Mouse (Mus musculus) lung, embryonic 14.5 days (tissue): ENCODE results near the gene 2610528A11Rik. TPM values are rescaled to one million over a fixed set of nuclear protein-coding genes. Genes with fewer than 3 reads are reported as not detected.

Experiments
- ATAC-seq: fragments of 200-750 bp; cut with Nextera tagmentation; 2 replicates; pipeline ENCODE4 v1.8.0; 2017; ENCODE audit warnings: mild to moderate bottlenecking, moderate TSS enrichment, moderate library complexity; ENCODE audit not compliant: insufficient read depth
- DNase-seq: peaks from one replicate; pipeline ENCODE4 v3.0.0-alpha.2; 2015
- H3K27ac ChIP-seq: fragments of 300-500 bp; sonication (generic); 2 replicates; pipeline ENCODE4 v1.5.1; 2014; ENCODE audit warnings: low read depth, mild to moderate bottlenecking, moderate library complexity
- H3K27me3 ChIP-seq: fragments of 300-500 bp; sonication (generic); 2 replicates; pipeline ENCODE4 v1.6.1; 2014; ENCODE audit warnings: low read length, control low read depth; ENCODE audit not compliant: insufficient read depth
- H3K36me3 ChIP-seq: fragments of 300-500 bp; sonication (generic); 2 replicates; pipeline ENCODE4 v1.6.1; 2014; ENCODE audit warnings: control low read depth; ENCODE audit not compliant: insufficient read depth
- H3K4me1 ChIP-seq: fragments of 300-500 bp; sonication (generic); 2 replicates; pipeline ENCODE4 v1.6.1; 2014; ENCODE audit warnings: antibody characterized with exemption, control low read depth; ENCODE audit not compliant: insufficient read depth
- H3K4me2 ChIP-seq: fragments of 300-500 bp; sonication (generic); 2 replicates; pipeline ENCODE4 v1.6.1; 2014; ENCODE audit warnings: mild to moderate bottlenecking
- H3K4me3 ChIP-seq: fragments of 300-500 bp; sonication (generic); 2 replicates; pipeline ENCODE4 v1.5.1; 2014; ENCODE audit warnings: low read depth, low read length
- H3K9ac ChIP-seq: fragments of 300-500 bp; sonication (generic); 2 replicates; pipeline ENCODE4 v1.6.1; 2014
- H3K9me3 ChIP-seq: fragments of 300-500 bp; sonication (generic); 2 replicates; pipeline ENCODE4 v1.6.1; 2016; ENCODE audit warnings: low read depth, low read length, control low read depth
- CTCF ChIP-seq: IDR thresholded peaks from 2 replicates; pipeline ENCODE4 v1.5.1; 2016; ENCODE audit warnings: antibody characterized with exemption, low read depth
- WGBS: fragments of 180-500 bp; shearing (Covaris S2); extraction: QIAGEN DNeasy Blood & Tissue Kit; methylation state at CpG from one replicate; pipeline ENCODE4 v1.1.7; 2014; 5-methylcytosine and 5-hydroxymethylcytosine counted together
- polyA plus RNA-seq: library from polyadenylated mRNA; unstranded; fragments of >200 nt; fragmentation: Nextera tagmentation; extraction: Ambion mirVana; gene quantifications from 2 replicates; pipeline ENCODE4 v1.2.1, GENCODE M21; 2014

2610528A11Rik gene
- polyA plus RNA-seq, 1 experiment from 2014 or later = 0.37 TPM

DNA sequence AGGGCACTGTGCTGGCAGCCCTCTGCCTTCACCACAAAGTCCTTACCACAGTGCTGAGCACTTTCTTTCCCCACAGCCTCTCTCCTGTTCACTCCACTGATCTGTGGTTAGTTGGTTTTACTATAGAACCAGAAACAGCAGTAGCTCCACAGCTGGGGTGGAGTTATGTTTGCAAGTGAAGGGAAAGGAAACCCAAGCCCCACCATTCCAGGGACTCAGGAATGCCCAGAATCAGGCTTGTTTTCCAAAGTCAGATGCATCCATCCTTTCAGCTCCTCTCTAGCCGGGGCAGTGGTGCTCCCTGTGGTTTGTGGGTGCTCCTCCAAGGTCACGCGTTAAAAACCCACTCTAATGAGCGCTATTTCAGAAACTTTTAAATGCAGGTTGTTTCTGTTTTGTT is 18.3 kb downstream of the 2610528A11Rik start:
- no peak overlapping the region for H3K9ac ChIP-seq

DNA sequence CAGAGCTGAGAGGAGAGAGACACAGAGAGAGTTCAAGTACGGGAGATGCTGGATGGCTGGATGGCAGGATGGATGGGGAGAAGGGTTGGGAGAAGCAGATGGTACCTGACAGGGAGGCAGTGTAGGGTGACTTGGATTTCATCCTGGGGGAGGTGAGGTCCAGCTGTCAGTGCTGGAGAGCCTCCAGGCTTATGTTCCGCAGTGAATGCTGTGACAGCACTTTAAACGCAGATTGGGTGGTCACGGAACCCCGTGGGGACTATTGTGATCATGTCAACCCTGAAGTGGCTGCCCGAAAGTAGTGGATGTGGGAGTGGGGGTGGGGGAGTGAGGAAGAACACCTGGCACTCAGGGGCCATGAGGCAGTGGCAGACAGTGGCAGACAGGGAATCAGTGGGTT is 19.4 kb downstream of the 2610528A11Rik start:
- no peaks in the 10 kb centered on the region for H3K9me3 ChIP-seq
- ATAC-seq (no peak), DNase-seq (no peak)
- no peaks in the 10 kb centered on the region for H3K4me1 ChIP-seq
- WGBS = 52% methylated on average over 6 of the region's 6 CpGs
- no peak for TF ChIP-seq CTCF
- no peak overlapping the region for H3K4me2 ChIP-seq
- no peak overlapping the region for H3K4me3 ChIP-seq
- no peak overlapping the region for H3K9ac ChIP-seq
- H3K27me3 ChIP-seq = peaks cover 25% of the 10 kb centered on the region
- no peak overlapping the region for H3K27ac ChIP-seq
- no peaks in the 10 kb centered on the region for H3K36me3 ChIP-seq

More for the DNA sequence above, 18.3 kb downstream of the 2610528A11Rik start:
- no peak for TF ChIP-seq CTCF
- H3K36me3 ChIP-seq = no peaks in the 10 kb centered on the region
- H3K4me2 ChIP-seq = no peak overlapping the region
- ATAC-seq = no peak
- 79% methylated on average over 4 of the region's 4 CpGs for WGBS
- H3K4me1 ChIP-seq = no peaks in the 10 kb centered on the region
- H3K27me3 ChIP-seq = peaks cover 28% of the 10 kb centered on the region
- no peak overlapping the region for H3K4me3 ChIP-seq
- H3K9me3 ChIP-seq = no peaks in the 10 kb centered on the region
- no peak overlapping the region for H3K27ac ChIP-seq
- no peak for DNase-seq

DNA sequence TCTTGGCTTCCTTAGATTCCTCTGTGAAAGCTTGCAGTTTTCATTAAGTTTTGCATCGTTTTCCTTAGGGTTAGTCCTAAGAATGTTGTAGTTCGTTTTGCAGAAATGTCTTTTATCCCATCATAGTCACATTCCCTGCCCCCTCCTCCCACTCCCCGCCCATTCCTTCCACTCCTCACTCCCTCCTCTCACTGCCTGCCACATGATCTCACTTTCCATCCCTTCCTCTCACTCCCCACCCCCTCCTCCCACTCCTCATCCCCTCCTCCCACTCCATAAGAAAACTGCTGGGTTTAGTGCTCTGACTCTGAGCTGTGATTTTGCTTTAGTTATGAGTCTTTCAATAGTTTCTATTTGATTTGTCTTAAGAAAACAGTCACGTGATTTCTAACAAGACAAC is 30.1 kb downstream of the 2610528A11Rik start:
- Histone ChIP-seq H3K4me3 (no peak overlapping the region), H3K4me2 (no peak overlapping the region), H3K27ac (no peak overlapping the region), H3K36me3 (no peaks in the 10 kb centered on the region), H3K9ac (no peak overlapping the region), H3K27me3 (no peaks in the 10 kb centered on the region), H3K4me1 (no peaks in the 10 kb centered on the region), H3K9me3 (no peaks in the 10 kb centered on the region)
- 19% methylated on average over 4 of the region's 4 CpGs for WGBS
- TF ChIP-seq CTCF = no peak
- DNase-seq = no peak
- ATAC-seq = no peak

DNA sequence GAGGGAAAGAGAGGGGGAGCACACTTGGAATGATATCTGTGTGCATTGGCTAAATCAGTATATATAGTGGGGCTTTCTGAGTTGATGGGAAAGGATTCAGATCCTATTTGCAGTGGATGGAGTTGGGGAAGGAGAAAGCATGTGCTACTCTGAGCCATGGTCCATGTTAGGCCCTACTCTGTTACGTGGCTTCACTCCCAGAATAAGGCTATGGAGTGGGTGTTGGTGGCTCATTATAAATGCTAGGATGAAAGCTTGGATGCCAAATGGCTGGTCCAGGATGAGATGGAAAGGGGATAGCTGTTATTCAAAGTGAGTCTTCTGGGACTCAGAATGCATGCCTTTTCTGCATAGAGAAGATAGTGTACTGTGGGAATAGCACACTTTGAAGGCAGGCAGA is 33.1 kb downstream of the 2610528A11Rik start:
- H3K27me3 ChIP-seq = no peaks in the 10 kb centered on the region
- no peaks in the 10 kb centered on the region for H3K4me1 ChIP-seq
- H3K9me3 ChIP-seq = no peaks in the 10 kb centered on the region
- H3K36me3 ChIP-seq = no peaks in the 10 kb centered on the region
- no peak for TF ChIP-seq CTCF
- ATAC-seq (no peak), DNase-seq (no peak)
- WGBS = 86% methylated on average over 1 of the region's 1 CpGs
- no peak overlapping the region for H3K27ac ChIP-seq
- H3K9ac ChIP-seq = no peak overlapping the region
- H3K4me3 ChIP-seq = no peak overlapping the region
- H3K4me2 ChIP-seq = no peak overlapping the region

DNA sequence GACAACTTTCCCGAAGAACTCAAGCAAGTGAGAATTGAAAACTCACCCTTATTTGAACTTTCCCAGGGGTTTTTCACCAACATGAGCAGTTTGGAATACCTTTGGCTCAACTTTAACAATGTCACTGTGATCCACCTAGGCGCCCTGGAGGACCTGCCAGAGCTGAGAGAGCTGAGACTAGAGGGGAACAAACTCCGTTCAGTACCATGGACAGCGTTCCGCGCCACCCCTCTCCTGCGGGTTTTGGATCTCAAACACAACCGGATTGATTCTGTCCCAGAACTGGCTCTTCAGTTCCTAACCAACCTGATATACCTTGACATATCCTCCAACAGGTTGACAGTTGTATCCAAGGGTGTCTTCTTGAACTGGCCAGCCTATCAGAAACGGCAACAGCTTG is 45.3 kb downstream of the 2610528A11Rik start:
- ATAC-seq (no peak), DNase-seq (peak; percentile 89)
- WGBS = 15% methylated on average over 9 of the region's 9 CpGs
- Histone ChIP-seq H3K27ac (no peak overlapping the region), H3K9ac (no peak overlapping the region), H3K4me2 (no peak overlapping the region), H3K27me3 (no peaks in the 10 kb centered on the region), H3K36me3 (no peaks in the 10 kb centered on the region), H3K4me1 (no peaks in the 10 kb centered on the region), H3K4me3 (no peak overlapping the region), H3K9me3 (no peaks in the 10 kb centered on the region)
- no peak for TF ChIP-seq CTCF

DNA sequence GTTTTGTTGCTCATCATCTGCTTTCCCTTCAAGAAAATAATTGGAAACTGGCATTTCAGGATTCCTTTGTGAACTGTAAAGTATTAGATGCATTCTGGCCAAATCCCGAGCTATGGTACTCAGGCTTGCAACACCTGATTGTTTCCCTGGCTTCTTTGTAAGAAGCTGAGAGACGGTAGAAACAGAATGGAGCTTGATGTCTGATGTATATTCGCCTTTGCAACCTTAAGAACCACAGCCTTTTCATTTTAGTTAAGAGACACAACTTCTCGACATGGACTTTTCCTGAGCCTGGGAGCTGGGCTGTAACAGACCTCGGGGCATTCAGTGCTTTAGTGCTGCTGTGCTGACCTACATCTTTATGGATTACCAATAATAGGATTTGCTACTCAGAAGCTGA is 46.2 kb downstream of the 2610528A11Rik start, which contains the start of gene Lrit2:
Lrit2 (plus strand) TSS at position 301 of the 400 bp plus-strand sequence.
- DNase-seq = no peak
- no peaks in the 10 kb centered on the region for H3K36me3 ChIP-seq
- no peaks in the 10 kb centered on the region for H3K9me3 ChIP-seq
- H3K9ac ChIP-seq = no peak within 1 kb of the TSS
- ATAC-seq = no peak
- no peak within 1 kb of the TSS for H3K27ac ChIP-seq
- 73% methylated on average over 5 of the region's 5 CpGs for WGBS
- H3K4me1 ChIP-seq = no peaks in the 10 kb centered on the region
- H3K4me2 ChIP-seq = no peak within 1 kb of the TSS
- TF ChIP-seq CTCF = no peak
- H3K4me3 ChIP-seq = no peak within 1 kb of the TSS
- H3K27me3 ChIP-seq = no peaks in the 10 kb centered on the region

DNA sequence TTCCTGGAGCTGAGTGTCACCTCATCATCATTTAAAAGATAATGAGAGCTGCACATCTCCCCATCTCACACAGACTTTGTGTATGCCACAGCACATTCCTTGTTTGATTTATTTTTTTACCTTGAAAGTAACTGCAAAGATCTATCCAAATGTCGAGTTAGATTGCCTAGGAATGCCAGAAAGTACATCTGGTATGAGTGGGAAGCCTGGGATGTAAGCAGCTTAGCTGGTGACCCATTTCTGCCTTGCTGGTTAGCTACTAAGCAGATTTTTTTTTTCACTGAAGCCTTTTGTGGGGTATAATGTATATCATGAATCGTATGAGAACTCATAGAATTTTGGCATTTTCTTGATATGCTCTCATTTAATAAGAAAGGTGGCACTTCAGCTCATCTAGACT is 47.2 kb downstream of the 2610528A11Rik start:
- H3K4me1 ChIP-seq = no peaks in the 10 kb centered on the region
- 52% methylated on average over 2 of the region's 2 CpGs for WGBS
- H3K4me2 ChIP-seq = no peak overlapping the region
- no peak overlapping the region for H3K9ac ChIP-seq
- H3K36me3 ChIP-seq = no peaks in the 10 kb centered on the region
- no peak for ATAC-seq
- no peak overlapping the region for H3K27ac ChIP-seq
- H3K4me3 ChIP-seq = no peak overlapping the region
- no peak for TF ChIP-seq CTCF
- H3K9me3 ChIP-seq = no peaks in the 10 kb centered on the region
- DNase-seq = no peak
- no peaks in the 10 kb centered on the region for H3K27me3 ChIP-seq

DNA sequence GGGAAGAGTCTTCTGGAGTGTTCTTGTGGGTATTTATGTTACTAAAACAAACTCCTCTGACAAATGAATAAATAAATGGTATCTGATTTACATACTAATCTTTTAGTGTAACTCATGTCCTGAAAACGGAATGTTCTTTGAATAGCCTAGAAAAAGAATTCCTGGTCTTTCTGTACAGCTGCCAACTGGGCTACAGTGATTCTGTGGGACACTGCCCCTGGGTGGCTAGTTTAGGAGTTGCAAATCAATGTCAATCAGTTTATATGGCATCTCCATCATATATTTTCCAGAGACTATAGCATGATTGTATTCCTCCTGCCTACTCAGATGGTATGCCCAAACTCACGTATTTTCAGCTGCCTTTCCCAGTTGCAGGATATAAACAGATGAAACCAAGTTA is 49.0 kb downstream of the 2610528A11Rik start:
- ATAC-seq (no peak), DNase-seq (no peak)
- no peak for TF ChIP-seq CTCF
- no peak overlapping the region for H3K27ac ChIP-seq
- H3K9me3 ChIP-seq = no peaks in the 10 kb centered on the region
- H3K4me2 ChIP-seq = no peak overlapping the region
- no peak overlapping the region for H3K9ac ChIP-seq
- H3K36me3 ChIP-seq = no peaks in the 10 kb centered on the region
- 47% methylated on average over 2 of the region's 2 CpGs for WGBS
- H3K4me1 ChIP-seq = no peaks in the 10 kb centered on the region
- H3K27me3 ChIP-seq = no peaks in the 10 kb centered on the region
- no peak overlapping the region for H3K4me3 ChIP-seq

Other genes with a start within 250 kb of the 2610528A11Rik start
- 33.9 and 34.8 TPM in 2 replicates for gene Ccser2, start 145.2 kb downstream of the 2610528A11Rik start, polyA plus RNA-seq
- not detected in 2 replicates for gene Rgr, start 65.1 kb downstream of the 2610528A11Rik start, polyA plus RNA-seq
- gene Lrit1, start 59.2 kb downstream of the 2610528A11Rik start, polyA plus RNA-seq = not detected in 2 replicates
- gene Lrit2, start 46.1 kb downstream of the 2610528A11Rik start, polyA plus RNA-seq = not detected in 2 replicates
- gene Cdhr1, start 15.7 kb downstream of the 2610528A11Rik start, polyA plus RNA-seq = not detected in 2 replicates
- gene Ghitm, start 21.2 kb upstream of the 2610528A11Rik start, polyA plus RNA-seq = 186 and 193 TPM in 2 replicates